Mouse (Mus musculus) kidney, adult 8-10 months (tissue): ENCODE measurements around the gene Supt4a.
A peak's percentile ranks its signal among the peaks of the same experiment; 100 is the strongest.

ENCODE experiments used
- DNase-seq, 2 experiments: peaks; one replicate each; pipeline ENCODE4 v3.0.0; 2022

The Supt4a gene

DNA sequence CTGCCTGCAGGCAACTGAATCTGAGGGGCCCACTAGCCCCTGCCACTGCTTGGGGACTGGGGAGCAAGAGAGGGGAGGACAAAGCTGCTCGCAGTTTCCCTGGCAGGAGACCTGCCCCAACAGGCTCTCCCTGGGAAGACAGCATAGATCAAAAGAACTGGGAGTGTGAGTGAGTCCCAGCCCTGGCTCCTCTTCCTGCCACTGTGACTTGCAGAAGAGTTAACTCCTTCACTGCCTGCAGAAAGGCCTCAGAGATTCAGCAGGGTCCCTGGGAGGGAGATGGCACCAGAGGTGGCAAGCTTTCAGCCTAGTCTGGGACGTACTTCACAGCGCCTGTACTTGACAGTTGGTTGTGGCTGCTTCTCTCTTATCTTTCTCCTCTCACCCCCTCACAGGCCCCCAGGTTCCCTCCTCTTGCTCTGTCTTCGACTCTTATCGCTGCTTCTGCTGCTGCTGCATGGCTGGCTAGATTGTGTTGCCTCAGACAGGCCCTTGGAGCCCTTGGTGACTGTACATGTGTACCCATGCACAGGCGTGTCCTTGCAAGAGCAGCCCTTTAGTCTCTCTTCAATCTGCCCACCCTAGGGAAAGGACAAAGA, 11.3 kb upstream of the Supt4a start:
- DNase-seq = no peak

GRCm38 (mm10) chr11:87727021-87727420, 10.3 kb upstream of the Supt4a start:
- no peak for DNase-seq

GRCm38 (mm10) chr11:87727471-87727870, 9.9 kb upstream of the Supt4a start:
- no peak for DNase-seq

- DNase-seq = no peak
Measured at GRCm38 (mm10) chr11:87728850-87729592, 8.3 kb upstream of the Supt4a start.

DNA sequence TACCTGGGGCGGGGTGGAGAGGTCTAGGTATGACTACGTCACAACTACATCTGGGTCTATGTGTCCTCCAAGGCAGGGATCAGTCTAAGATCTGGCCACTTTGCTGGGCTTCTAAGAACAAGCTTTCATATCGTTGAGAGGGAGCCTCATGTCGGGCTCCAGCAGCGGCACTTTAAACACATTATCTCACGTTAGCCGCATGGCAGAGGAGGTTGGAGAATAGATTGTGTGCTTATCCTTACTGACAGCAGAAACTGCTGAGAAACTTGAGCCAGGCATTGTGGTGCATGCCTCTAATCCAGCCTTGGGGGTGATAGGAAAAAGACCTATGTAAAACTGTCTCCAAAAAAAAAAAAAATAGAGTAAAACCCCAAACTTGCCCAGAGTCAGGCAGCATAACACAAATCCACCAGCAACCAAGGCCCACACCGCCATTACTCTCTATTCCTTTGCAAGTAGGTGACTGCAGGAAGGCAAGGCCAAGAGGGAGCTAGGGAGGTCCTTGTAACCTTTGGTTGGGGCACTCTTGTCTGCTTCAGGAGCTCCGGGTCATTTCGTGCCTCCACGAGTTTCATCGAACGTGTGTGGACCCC, 7.7 kb upstream of the Supt4a start:
- no peak for DNase-seq

- no peak for DNase-seq
Measured at GRCm38 (mm10) chr11:87730652-87731310, 6.6 kb upstream of the Supt4a start.

- no peak for DNase-seq
Measured at GRCm38 (mm10) chr11:87734346-87734745, 3.0 kb upstream of the Supt4a start.

GRCm38 (mm10) chr11:87735691-87736090, 1.7 kb upstream of the Supt4a start:
- DNase-seq = no peak

DNA sequence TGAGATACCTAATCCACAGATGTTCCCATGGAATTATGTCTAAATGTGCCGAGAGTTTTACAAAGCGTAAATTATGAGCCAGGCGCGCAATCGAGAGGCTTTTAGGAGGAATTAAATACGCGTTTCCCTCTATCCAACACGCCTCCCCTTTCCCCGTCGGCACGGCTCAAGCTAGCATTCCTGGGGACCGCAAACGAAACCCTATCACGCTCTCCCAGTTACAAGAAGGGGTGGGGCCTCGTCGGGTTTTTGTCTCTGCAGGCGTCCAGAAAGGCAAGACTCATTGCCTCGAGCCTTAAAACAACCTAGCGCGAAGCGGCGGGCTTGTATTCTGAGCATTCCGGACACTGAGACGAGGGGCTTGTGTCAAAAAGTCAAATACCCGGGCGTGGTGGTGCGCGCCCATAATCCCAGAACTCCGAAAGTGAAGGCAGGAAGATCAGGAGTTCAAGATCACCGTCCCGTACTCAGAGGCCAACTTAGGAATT, 661 bp upstream of the Supt4a start:
- peak; percentile 39 to 57 for DNase-seq

DNA sequence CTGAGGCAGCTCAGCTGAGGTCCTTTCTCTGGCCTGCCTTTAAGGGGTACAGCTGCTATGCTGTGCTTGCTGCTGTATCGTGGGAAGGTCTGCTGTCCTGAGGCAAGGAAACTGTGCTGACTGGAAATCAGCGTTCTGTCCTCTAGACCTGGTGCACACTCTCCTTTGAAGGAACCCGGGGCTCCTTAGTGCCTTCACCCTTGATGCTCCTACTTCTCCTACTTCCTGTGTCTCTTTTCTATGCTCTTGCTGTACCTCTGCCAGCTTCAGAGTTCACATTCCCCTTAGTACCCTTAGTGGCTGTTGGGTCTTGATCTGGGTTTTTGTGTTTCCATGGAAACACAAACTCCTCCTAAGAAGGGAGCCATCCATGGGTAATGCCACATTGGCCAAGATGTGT, 6.3 kb downstream of the Supt4a start:
- no peak for DNase-seq

DNA sequence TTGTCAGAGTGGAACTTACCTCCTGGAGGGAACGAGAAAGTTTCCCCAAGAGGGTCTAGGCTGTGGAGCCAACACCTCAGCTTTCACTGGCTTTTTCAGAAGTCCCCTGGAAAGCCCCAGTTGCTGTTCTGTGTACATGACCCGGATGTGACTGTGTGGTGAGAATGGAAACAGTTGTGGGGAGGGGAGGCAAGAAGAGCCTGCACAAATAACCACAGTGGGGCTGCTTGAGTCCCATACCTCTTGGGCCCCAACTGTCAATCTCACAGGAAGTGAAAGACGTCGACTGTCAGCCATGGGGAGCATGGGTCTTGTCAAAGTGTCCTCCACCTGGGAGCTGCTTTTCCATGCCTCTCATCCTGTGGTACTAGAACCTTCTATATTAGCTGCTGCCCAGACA, 7.6 kb downstream of the Supt4a start:
- DNase-seq = no peak

DNA sequence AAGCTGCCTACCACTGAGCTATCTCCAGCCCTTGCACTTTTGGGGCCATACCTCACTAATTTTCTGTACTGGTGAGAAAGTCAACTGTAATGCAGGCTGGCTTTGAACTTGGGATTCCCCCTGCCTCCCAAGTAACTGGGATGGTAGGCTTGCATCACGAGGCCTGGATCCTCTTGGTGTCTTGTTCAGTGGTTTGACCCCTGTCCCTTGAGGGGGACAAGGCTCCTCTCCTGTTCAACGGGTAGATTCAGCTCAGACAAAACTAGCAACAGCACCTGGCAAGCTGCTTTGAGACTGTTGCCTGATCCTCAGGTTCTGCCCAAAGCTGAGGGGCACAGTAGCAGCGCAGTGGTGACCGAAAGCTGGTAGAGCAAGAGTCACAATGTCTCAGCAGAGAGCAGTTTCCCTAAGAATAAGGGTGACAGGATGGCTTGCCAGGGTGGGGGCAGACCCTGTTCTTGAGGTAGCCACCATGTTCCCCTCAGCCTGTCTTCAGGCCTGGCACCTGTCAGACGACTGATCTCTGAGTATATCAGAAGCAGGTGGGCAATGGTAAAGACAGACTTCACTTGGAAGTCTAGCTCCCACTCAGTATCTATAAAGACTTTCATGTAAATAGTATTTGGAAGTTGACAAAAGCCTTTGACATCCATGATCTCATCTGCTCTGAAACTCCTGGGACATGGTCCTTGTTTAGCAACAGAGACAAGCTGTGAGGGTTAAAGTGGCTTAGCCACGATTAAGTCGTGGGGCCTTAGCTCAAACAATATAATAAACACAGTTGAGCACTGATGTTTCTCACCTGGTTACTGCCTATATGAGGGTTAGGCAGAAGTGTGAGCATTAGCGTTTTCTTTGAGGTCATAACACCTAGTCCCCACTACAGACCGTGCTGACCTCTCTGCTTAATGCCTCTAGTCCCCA, 8.5 kb downstream of the Supt4a start:
- no peak for DNase-seq

DNA sequence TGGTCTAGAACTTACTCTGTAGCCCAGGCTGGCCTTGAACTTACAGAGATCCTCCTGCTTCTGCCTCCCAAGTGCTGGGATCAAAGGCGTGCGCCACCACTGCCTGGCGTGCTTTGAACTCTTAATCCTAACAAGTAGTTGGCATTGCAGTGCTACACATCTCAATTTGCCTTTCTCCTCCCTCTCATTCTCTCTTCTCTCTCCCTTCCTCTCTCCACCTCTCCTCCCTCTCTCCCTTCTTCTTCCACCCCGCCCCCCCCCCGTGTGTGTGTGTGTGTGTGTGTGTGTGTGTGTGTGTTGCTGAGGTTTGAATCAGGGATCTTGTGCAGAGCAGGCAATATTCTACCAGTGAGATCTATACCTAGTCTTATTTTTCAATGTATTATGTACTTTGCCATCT, 10.0 kb downstream of the Supt4a start:
- no peak for DNase-seq

- DNase-seq = no peak
Measured at GRCm38 (mm10) chr11:87747716-87748115, 10.4 kb downstream of the Supt4a start.

DNA sequence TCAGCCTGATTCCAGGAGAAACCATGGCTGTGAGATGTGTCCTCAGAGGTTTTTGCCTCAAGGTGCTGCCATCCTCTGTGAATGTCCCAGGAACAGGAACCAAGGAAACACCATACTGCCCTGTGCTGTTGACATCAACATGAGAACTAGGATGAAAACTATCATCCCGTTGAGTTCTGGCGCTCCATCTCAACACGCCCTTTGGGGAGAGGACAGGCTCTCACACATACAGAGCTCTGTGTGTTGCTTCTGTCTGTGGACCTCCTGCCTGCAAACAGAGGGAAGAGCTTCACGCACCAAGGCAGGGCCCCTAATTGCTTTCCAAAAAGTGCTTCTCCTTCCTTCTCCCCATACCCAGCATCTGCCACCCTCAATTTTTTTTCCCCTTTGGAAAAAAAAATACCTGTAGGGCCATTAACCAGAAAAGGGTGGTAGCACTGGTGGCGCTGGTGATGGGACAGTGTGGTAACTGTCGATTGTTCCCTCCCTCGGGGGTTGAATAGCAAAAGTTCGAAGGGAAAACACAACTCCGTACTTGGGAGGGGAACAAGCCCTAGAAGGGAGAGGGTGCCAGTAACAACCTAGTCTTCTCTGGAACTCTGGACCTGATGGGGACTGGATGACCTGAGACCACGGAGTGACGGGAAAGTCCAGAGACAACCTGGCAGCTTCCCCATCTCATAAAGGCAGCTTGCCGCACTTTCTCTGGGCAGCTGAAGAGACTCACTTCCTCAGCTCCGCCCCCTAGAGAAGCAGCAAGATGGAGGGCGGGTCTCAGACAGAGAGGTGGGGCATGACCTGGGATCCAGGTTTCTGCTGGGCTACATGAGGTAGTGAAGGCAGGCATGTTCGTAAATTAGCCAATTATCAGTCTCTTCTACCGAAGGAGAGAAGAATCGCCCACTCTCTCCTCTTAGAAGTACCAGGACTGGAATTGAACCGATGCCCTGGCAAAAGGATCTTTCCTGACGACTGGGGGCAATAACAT, 11.1 kb downstream of the Supt4a start:
- peak in 1 of 2 experiments; percentile 16 for DNase-seq

DNA sequence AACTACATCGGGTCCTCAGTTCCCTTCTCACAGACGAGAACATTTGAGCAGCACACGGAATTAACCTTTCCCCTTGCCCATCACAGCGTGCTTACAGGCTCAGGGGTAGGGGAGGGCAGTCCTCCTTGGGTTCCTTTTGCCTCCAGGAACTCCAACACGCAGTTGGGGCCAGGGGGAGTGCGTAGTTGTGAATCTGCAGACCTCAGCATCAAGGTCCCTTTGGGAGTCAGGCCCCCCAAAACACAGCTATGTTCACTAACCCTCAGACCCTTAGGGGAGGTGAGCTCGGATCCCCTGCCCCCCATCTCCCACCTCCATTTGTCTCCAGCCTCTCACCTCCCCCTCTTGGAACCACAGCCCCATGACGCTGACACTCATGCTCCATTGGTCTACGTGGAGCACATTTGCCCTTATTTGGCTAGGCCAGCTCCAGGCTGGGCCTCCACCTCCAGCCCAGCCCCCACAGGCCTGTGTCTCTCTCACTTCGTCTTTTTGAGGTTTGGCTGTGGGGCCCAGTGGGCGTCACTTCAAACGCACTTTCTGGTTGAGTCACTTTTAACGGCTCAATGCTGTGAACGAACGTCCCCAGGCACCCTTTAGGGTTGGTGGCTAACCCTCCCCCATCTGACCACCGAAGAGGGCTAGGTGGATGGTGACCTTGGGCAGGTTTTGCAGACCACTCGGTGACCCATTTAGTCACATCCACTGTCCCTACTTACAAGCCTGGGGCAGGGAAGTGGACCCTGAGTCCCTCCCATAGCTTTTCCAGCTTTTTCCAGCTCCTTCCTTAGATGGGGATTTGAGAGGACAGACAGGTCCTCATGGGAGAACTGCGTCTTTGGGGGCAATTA, 12.1 kb downstream of the Supt4a start:
- DNase-seq = peak in 1 of 2 experiments; percentile 20

DNA sequence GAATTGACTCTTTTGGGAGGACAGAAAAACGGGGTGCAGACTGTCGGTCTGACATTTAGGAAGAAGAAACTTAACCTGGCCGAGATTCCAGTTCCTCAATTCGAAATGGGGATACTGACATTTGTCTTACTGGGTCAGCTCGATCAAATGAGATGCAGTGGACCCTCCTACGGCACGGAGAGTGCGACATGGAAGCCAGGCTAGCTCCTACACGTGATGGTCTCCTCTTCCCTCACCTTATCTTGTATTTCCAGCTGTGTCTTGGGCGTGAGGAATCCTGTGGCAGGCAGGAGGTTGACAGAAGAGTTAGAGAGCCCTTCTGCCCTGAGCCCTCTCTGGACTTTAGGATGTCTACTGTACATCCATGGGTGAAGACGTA, 12.7 kb downstream of the Supt4a start:
- DNase-seq = no peak

- DNase-seq = no peak
Measured at GRCm38 (mm10) chr11:87750521-87750920, 13.2 kb downstream of the Supt4a start.

- no peak for DNase-seq
Measured at GRCm38 (mm10) chr11:87751031-87751430, 13.7 kb downstream of the Supt4a start.

DNA sequence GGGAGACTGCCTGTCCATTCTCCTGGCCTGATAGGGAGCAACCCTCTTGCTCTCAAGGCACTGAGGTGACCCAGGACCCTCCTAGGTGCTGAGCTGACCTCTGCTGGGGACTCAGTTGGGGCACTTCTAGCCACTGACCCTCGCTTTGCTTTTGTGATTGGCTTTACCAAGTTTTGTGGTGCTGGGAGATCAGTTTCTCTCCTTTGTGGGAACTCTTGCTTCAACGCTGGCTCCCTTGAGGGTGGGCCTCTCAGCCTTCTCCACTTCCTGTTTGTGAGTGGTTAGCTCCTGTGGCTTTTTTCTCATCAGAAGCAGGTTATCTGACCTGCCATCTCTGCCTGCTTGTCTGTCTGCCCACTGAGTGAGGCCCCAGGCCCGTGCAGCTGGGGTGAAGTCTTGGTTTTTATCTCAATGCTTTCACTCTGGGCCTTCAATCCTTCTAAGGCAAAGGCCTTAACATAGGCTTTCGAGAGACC, 14.2 kb downstream of the Supt4a start:
- no peak for DNase-seq
